Mouse (Mus musculus): ENCODE data around the gene Rai1.

Rai1 gene

DNA sequence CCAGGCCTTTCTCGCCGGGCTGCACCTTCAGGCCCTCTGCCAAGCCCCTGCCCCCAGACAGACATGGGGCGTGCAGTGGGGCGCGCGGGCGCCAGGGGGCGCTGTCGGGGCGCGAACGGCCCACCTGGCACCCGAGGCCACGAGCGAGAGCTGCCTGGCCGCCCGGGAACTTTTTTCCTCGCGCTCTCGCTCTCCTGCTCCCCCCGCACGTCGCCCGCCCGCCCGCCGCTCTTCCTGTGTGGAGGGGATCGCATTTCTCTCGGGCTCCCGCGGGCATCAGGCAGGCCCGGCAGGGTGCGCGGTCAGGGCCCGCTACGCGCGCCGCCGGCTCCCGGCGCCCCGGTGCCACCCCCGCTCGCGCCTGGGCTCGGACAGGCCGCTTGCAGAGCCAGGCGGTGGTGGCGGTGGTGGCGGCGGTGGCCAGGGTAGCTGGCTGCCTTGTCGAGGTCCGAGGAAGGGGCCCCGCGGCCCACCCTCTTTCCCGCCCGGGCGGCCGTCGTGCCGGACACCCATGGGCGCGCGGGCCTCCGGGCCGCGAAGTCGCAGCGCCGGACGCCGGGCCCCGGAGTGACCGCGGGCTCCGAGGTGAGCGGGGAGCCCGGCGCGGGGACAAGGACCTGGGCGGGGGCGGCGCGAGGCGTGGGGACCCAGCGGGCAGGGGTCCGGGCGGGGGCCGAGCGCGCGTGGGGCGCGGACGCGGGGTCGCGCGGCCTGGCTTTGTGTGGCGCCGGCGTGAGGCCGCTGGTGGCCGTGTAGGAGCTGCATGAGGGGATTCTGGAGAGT is at the start of gene Rai1:
Gene Rai1 (plus strand): TSS at position 204 of the 783 bp plus-strand sequence.
- peak; percentile 91 for DNase-seq

DNA sequence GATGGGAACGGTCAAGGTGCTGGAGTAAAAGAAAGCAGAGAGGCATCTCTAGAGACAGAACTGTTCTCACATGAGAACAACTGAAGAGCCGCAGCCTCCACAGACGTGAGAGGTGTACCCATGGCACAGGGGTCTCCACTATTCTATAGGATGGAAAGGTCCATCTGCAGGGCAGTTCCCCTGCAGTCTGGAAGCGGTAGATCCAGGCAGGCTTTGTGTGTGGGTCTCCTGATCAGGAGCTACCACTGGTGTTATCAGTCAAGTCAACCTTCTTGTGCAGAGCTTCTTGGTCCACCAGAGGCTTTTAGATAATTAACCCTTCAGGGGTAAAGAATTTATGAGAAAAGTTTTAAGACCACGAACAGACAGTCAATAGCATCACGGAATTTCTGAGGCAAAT is 48.3 kb upstream of the Rai1 start:
- no peak for DNase-seq

DNA sequence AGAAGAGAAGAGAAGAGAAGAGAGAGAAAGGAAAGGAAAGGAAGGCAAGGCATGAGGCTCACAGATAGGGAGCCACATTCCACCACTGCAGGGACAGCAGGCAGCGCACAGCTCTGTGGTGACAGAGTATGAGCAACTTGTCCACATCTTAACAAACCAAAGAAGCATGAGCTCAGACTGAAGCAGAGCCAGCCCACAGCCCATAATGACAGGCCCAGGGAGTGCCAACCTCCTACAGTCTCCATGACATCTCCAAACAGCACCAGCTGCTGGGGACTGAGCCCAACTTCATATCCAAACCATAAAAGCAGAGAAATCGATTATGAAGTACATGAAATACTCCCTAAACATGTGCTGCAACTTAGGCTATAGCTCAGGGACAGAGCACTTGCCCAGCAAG is 46.8 kb upstream of the Rai1 start:
- peak; percentile 27 for DNase-seq

GRCm38 (mm10) chr11:60058441-60058840 is 46.4 kb upstream of the Rai1 start:
- no peak for DNase-seq

- DNase-seq: no peak
Measured at GRCm38 (mm10) chr11:60060026-60060425, 44.8 kb upstream of the Rai1 start.

DNA sequence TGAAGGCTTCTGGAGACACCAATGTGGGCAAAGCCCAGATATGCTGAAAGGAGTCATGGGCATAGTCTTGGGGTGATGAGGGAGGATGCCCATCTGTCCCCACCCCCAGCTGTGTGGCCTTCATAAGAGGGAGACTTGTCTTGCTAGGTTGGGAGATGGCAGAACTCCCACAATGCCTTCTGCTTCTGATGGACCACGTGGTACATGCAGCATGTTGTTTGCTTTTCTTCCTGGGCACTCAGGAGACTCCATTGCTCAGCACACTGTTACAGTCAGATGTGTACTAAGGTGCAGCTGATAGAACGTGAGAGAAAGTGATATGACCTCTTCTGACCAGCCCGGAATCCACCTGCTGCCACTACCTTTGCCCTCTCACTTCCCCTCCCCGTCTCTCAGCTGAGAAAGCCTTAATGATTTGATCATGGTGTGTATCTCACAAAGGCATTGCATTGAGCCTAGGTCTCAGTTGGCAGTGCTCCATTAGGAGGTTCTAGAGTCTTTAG is 43.3 kb upstream of the Rai1 start:
- DNase-seq: no peak

GRCm38 (mm10) chr11:60065267-60065666 is 39.5 kb upstream of the Rai1 start:
- DNase-seq: no peak

DNA sequence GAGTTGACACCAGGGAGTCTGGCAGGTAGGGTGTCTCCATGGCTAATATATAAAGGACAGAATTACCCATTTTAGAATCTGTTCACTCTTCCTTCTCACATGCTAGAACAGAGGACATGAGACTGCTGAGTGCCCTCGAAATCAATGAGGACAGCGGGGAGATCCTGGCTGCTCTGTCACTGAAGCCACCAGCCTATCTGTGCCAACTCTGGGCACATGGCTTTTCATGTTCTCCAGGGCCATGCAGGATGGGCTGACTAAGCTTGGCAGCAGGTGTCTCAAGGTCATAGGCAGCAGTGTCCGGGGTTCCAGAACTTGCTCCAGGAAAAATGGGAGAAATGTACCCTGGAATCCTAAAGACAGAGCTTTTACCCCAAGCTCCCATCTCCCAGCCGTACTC is 37.2 kb upstream of the Rai1 start:
- no peak for DNase-seq

DNA sequence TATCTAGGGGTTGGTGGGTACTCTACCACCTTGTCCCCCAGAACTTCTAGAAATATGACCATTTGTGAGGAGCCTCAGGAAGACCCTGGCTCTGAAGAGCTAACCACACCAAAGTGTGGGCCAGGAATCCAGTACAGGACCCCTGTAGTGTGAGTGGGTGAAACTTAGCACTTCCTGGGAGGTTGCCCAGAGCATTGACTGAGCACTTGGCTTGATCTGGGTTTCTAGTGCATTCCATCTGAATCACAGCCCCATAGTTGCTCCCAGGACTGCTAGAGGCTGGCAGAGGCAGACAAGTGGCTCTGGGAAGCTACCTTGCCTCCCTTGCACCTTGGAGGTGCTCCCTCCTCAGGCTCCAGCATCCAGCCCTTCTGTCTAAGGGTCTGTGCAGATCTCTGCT is 36.2 kb upstream of the Rai1 start:
- no peak for DNase-seq

DNA sequence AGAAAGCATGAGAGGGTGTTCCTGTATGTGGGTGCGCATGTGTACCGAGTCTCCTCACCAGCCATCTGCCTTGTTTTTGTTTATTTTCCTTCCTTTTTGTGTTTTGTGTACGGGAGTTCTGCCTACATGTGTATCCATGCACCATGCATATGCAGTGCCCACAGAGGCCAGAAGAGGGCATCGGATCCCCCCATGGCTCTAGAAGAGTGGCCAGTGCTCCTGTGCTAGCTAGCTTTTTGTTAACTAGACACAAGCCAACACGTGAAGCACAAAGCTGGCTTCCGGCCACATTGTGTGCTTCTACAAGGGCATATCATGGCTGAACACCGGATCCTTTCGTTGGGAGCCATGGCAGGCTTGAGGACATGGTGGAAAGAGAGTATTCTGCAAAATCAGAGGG is 34.2 kb upstream of the Rai1 start:
- DNase-seq: peak; percentile 38

GRCm38 (mm10) chr11:60071221-60071620 is 33.6 kb upstream of the Rai1 start:
- DNase-seq: no peak

DNA sequence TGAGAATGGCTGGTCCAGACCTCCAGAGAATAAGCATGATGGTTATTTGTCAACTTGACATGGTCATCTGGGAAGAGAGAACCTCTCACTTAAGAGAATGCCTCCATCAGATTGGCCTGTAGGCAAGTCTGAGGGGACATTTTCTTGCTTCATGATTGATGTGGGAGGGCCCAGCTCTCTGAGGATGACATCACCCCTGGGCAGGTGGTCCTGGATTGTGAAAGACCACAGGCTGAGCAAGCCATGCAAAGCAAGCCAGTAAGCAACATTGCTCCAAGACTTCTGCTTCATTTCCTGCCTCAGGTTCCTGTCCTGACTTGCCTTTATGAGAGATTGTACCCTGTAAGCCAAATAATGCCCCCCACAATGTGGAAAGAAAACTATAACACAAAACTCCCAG is 31.7 kb upstream of the Rai1 start:
- no peak for DNase-seq

DNA sequence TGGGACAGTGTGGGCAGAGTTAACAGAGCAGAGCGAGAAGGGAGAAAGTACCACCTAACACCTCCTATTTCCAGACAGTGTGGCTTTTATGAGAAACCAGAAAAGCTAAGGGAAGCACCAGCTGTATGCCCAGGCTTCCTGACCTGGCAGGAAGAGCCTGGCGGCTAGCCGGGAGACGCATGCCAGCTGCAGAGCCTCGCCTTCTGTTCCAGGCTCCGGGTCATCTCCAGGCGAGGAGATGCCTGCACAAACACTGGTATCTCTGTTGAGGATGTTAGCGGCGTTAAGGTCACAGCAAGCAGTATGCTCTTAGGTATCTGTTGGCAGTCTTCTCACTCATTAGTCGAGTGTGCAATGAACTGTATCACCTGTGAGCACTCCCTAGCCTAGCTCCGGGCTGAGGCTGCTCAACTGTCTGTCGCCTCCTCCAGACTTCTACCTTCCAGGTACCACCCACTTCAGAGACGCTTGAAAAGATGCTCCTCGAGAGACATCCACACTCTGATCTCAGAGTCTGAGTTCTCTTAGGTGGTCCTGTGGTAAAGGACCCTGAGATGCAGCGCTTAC is 30.8 kb upstream of the Rai1 start:
- no peak for DNase-seq

DNA sequence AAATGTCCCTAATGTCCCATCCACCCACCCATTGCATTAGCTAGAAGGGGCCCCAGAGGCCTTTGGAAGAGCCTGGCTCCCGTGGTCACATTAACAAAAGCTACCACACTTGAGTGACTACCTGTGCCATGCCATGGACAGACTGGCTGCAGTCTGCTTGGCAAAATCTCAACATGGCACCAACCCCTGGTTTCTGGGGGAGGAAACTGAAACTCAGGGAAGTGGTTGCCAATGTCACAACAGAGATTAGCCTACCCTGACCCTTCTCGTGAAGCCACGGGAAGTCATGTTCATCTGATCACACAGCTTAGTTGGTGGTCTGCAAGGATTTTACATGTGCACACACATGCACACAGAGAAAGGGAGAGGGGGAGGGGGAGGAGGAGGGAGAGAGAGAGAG is 28.6 kb upstream of the Rai1 start:
- DNase-seq: no peak

DNA sequence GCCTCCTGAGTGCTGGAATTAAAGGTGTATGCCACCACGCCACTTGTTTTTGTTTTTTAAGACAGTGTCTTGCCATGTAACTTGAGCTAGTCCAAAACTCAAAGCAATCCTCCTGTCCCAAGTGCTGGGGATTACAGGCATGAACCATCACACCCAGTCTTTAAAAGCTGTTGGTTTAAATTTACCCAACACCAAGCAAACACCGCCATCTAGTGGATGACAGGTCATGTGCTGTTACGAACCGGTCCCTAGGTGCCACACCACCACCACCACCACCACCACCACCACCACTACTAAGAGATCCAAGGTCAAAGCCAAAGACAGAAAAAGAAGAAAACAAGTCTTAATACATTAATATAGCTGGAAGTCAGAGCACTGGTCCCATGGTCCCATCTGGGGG is 28.0 kb upstream of the Rai1 start:
- peak; percentile 72 for DNase-seq

DNA sequence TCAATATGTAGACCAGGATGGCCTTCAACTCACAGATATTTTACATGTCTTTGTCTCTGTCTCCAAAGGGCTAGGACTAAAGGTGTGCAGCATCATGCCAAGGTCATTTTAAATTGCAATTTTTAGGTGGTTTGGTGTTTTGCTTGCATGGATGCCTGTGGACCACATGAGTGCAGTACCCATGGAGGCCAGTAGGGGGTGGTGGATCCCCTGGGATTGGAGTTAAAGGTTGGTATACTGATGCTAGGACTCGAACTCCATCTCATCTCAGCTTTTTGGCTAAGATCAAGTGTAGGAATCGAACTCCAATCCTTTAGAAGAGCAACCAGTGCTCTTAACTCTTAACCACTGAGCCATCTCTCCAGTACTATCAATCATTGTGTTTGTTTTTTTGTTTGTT is 20.2 kb upstream of the Rai1 start:
- DNase-seq: peak; percentile 43

GRCm38 (mm10) chr11:60086676-60087075 is 18.1 kb upstream of the Rai1 start:
- no peak for DNase-seq

DNA sequence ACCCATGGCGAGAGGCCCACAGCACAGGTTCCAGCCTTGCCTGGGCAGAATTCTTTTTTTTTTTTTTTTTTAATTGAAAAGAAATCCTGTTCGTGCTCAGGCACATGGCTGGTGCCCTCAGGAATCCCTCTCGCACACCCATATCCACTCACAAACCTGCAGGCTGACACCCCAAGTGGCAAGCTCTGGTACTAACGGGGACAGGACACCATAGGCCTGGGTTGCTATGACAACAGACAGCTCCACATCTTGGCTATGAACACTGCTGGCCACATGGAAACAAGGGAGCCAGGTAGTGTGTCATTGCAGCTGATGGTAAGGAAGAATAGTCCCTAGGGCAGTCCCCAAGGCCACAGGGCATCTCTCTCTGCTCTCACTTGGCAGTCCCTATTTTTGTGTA is 15.9 kb upstream of the Rai1 start:
- peak; percentile 51 for DNase-seq

GRCm38 (mm10) chr11:60090696-60091421 is 14.0 kb upstream of the Rai1 start:
- DNase-seq: no peak

- no peak for DNase-seq
Measured at GRCm38 (mm10) chr11:60091422-60091761, 13.4 kb upstream of the Rai1 start.

DNA sequence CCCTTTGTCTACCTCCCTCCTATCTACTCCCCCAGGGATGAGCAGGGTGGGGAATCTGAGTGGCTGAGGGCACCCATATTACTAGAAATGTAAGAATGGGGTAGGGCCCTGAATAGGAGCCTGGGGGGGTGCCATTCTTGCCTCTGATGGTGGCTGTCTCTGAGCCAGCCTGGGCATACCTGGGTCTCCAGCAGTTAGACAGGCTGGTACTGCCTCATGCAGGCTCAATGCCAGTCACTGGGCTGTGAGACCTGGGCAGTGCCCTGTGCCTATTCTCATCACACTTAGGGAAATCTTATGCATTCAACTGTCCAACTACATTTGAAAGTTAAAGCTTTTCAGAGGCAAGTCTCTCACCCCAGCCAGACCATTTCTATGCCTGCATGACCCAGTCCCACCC is 11.6 kb upstream of the Rai1 start:
- no peak for DNase-seq

GRCm38 (mm10) chr11:60093984-60094587 is 10.7 kb upstream of the Rai1 start:
- no peak for DNase-seq

GRCm38 (mm10) chr11:60094909-60095810 is 9.7 kb upstream of the Rai1 start:
- no peak for DNase-seq

Data from right cerebral cortex, postnatal 14 days (tissue).